Mouse (Mus musculus) CD4-positive, CD25-positive, alpha-beta regulatory T cell, adult 2 months (primary cell): ENCODE data around the gene Sp9.
A peak's percentile ranks its signal among the peaks of the same experiment; 100 is the strongest.

Experiments used
- DNase-seq: peaks from one replicate; pipeline ENCODE4 v3.0.0-alpha.2; 2012; ENCODE audit warnings: low read depth, low spot score

Gene Sp9

GRCm38 (mm10) chr2:73274119-73274920 lies 2.6 kb downstream of the Sp9 start:
- DNase-seq = peak; percentile 66

GRCm38 (mm10) chr2:73275261-73276040 lies 3.7 kb downstream of the Sp9 start:
- DNase-seq = no peak

DNA sequence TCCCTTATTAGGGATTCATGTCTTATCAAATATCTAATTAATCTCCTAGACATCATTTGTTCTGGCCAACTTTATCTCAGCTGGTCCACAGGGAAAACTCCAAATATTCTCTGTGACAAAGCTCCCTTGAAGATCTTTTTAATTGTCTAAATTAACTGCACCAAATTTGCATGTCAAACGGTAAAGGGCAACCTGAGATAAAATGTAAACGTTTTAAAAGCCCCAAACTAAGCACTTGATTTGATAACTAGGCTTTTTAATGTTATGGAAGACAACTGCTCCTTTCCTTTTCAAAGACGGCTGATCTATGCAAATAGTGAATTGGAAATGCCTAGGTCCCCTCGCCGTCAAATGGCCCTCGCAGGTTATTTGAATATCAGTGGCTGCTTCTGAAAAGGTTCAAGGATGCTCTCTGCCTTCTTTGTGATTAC lies 4.4 kb downstream of the Sp9 start:
- no peak for DNase-seq

DNA sequence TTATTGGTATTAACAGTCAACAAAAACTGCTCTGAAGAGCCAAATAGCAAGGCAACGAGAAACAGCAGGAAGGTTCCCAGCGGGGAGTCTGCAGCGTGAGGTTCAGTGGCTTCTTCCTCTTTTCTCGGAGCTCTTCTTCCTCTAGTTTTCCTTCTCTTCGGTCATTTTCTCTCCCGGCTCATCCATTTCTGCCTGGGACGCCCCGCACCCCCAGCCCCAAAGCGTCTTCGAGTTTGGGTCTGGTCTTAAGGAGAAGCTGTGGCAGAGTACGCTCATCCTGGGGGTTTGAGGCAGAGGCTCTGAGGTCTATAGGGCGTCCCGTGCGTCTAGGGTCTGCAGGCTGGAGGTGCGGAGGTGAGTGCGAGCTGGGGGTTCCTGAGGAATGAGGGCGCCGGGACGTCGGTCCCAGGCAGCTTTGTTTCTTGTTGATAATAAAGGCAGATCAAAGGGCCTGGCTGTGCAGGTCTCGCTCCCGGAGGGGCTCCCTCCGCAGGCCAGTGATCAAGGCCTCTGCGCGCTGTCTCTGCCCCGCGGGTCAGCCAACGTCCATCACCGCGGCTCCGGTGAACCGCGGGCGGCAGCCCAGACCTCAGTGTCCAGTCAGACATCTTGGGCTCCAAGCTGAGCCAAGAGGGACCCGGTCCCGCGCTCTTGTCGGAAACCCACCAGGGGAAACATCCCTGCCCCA lies 5.4 kb downstream of the Sp9 start:
- DNase-seq = peak; percentile 33

GRCm38 (mm10) chr2:73277709-73278075 lies 6.0 kb downstream of the Sp9 start:
- DNase-seq = peak; percentile 23

GRCm38 (mm10) chr2:73278131-73278854 lies 6.6 kb downstream of the Sp9 start:
- DNase-seq = peak; percentile 94

DNA sequence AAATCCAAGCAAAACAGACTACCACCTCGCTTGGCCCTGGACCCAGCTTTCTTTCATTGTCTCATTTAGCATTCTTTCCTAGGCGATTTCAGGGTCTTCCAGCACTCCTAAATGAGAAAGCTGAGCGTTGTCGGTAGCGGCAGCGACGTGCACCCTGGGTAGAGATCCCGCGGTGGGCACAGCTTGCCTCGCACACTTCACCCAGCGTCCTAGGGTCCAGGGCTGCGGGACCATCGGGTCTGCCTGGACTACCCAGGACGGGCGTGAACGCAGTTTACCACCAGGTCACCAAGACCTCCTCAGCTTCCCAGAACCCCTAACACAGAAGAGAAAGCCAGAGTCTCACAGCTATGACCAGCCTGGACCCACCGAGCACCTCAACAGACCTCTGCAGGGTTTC lies 7.1 kb downstream of the Sp9 start:
- peak; percentile 28 for DNase-seq

DNA sequence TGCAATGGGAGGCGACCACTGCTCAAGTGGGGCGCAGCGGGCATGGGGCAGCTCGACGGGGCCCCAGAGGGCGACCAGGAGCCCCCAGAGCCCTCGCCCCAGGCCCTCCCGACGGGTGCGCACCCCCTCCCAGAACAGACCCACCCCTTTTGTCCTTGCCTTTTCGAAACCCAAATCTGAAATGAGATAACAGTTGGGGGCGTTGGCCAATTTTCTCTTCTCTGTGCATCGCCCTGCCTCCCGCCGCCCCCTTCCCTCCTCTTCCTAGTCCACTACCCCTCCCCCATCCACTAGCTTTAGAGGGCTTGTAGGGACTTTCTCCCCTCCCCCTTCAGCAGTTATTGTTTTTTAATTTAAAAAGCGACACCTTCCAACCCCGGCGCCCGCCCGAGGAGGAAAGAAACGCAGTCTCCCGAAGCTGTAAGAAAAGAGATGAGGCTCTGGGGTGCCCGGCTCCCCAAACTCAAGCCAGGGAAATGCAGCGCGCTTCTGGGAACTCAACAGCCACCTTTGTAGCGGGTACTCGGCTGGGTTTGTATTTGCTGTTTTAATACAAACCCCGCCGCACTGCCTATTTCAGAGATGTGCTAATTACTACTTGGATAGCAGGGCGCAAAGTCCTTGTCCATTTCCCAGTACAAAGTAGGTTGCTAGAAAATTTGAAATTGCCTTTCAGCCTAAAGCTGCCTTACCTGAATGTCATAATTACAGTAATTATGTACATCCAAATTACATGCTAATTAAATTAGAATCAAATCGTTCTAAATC lies 7.7 kb downstream of the Sp9 start:
- DNase-seq = peak; percentile 25

- peak; percentile 25 for DNase-seq
These were observed 8.8 kb downstream of the Sp9 start for GRCm38 (mm10) chr2:73280356-73281047.

- peak; percentile 40 for DNase-seq
These were observed 9.4 kb downstream of the Sp9 start for GRCm38 (mm10) chr2:73281048-73281661.

- DNase-seq = no peak
These were observed 10.0 kb downstream of the Sp9 start for GRCm38 (mm10) chr2:73281707-73282106.

DNA sequence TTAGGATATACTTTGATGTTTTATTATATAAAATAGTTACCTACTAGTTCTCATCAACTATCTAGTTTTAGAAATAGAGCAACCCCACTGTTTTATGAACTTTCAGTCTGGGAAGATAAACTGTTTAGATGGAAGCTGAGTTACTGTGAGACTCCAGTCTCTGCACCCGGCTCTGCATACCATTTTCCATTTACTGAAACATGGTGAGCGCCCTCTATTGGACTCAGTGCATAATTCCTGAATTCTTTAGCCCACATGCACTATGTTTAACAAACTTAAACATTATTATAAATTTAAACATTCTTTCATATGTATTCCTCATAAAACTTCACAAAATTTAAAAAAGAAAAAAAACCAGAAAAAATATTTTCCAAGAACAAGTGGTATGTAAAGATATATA lies 13.9 kb downstream of the Sp9 start:
- peak; percentile 67 for DNase-seq

DNA sequence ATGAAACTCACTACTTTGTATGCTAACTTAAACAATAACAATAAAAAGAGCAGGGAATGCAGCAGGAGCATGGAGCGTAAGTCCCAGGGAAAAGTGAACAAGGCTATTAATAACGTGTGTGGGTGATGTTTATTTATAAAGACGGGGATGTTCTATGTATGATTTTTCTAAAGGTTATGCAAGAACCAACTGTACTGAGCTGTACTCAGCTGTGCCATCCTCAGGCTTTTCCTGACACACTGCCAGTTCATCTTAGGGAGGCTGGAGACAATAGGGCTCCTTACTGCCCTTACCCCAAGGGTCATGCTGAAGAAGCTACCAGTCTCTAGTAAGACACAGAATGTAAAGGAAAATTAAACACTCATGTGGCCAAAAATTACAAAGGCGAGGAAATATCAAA lies 19.4 kb downstream of the Sp9 start:
- DNase-seq = no peak

GRCm38 (mm10) chr2:73295023-73295422 lies 23.3 kb downstream of the Sp9 start:
- no peak for DNase-seq

DNA sequence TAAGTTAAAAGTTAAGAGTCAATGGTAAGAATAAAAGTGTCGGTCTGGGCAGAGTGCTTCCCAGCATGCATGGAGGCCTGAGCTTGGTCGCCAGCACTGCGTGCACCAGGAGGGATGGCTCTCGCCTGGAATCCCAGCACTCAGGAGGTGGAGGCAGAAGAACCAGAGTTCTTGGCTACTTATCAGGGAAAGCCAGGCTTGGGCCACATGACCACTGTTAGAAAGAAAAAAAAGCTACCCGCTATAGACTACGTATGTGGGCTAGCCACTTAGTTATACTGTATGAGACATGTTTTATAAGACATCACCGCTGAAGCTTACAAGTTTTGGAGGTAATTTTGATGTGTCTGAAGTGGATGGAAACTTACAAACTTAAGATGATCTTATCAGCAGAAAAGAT lies 26.4 kb downstream of the Sp9 start:
- no peak for DNase-seq

GRCm38 (mm10) chr2:73298841-73299240 lies 27.1 kb downstream of the Sp9 start:
- DNase-seq = no peak

DNA sequence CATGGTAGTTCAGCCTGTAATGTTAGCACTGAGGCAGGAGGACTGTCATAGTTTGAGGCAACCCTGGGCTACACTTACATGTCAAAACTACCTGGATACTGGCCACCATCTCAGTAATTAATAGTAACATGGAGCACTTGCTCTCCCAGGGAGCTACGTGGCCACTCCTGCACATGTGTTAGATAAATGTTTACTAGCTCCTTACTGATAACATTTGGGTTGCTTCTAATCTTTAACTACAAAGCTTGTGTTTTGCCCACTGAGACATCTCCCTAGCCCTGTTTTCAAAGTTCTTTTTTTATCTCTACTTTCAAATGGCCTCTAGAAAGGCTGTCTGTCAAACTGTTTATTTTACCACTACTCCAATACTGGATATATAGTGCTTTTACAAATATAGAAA lies 30.3 kb downstream of the Sp9 start:
- no peak for DNase-seq

GRCm38 (mm10) chr2:73302722-73303121 lies 31.0 kb downstream of the Sp9 start:
- DNase-seq = no peak

DNA sequence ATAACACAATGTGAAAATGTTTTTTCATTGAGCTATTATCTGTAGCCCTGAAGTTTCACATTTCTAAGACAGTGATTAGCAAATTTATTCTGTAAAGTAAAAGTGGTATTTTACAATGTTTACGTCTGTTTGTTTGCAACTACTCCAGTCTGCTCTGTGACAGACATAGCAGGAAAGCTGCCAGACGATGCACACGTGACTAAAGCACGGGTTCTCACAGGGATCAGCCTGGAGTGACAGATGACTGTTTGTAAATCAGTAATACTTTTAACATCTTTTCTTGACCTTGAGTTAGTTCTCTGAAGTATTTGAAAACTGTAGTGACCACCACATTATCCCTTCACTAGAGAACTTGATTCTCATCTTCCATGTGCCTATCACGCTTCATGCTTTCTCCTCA lies 32.8 kb downstream of the Sp9 start:
- no peak for DNase-seq

GRCm38 (mm10) chr2:73306006-73306405 lies 34.3 kb downstream of the Sp9 start:
- no peak for DNase-seq
